Mouse (Mus musculus): ENCODE measurements around the gene Dnaja3. TPM values are rescaled to one million over a fixed set of nuclear protein-coding genes. Genes with fewer than 3 reads are reported as not detected.
A peak's percentile ranks its signal among the peaks of the same experiment; 100 is the strongest.

The Dnaja3 gene
- polyA plus RNA-seq, 1 experiment from 2014 or later: 58.0 TPM

DNA sequence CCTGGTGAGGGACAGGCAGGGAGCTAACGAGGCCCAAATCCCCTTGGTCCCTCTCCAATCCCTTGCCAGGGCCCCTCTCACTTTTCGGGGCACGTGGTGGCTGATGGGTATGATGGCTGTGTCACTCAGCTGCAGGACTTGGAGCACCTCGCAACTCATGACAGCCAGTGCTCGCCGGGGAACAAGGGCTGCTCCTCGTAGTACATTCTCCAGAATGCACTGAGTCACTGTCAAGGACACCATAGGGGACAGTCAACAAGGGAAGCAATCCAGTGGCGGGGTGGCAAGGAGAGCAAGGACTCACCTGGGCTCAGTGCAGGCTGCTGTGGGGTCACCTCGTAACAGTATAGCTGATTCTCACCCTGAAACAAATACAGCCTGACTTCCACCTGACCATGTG is 5.1 kb upstream of the Dnaja3 start:
- no peak overlapping the region for H3K4me3 ChIP-seq
- H3K27me3 ChIP-seq: no peaks in the 10 kb centered on the region
- no peak overlapping the region for H3K9ac ChIP-seq (replicated peaks)
- H3K4me1 ChIP-seq: no peaks in the 10 kb centered on the region
- 84% methylated on average over 9 of the region's 9 CpGs for WGBS
- no peak overlapping the region for H3K27ac ChIP-seq (replicated peaks)
- H3K9me3 ChIP-seq: no peaks in the 10 kb centered on the region
- H3K4me2 ChIP-seq (replicated peaks): no peak overlapping the region
- ATAC-seq (replicated peaks): no peak
- no peaks in the 10 kb centered on the region for H3K36me3 ChIP-seq

DNA sequence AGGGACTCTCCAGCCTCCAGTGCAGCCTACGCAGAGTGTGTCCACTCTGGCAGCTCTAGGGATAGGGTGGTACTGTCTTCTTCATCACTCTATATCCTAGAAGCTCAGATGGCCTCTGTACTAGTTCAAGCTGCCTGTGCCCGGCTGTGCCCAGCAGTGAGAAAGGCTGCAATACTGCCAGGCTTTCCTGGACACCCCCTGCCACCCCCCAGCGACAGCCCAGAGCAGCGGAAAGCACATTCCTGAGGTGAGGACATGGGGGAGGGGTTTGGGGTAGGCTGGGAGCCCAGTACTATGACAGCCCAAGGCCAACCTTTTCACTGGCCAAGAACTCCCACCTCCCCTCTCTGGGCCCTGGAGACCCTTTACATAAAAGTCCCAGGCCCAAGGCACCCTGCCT is 4.0 kb upstream of the Dnaja3 start:
- 75% methylated on average over 4 of the region's 4 CpGs for WGBS
- no peak for ATAC-seq (replicated peaks)
- Histone ChIP-seq H3K36me3 (no peaks in the 10 kb centered on the region), H3K9me3 (no peaks in the 10 kb centered on the region), H3K27me3 (no peaks in the 10 kb centered on the region), H3K27ac (replicated peaks) (no peak overlapping the region), H3K9ac (replicated peaks) (no peak overlapping the region), H3K4me3 (no peak overlapping the region), H3K4me1 (peaks cover 10% of the 10 kb centered on the region), H3K4me2 (replicated peaks) (no peak overlapping the region)

DNA sequence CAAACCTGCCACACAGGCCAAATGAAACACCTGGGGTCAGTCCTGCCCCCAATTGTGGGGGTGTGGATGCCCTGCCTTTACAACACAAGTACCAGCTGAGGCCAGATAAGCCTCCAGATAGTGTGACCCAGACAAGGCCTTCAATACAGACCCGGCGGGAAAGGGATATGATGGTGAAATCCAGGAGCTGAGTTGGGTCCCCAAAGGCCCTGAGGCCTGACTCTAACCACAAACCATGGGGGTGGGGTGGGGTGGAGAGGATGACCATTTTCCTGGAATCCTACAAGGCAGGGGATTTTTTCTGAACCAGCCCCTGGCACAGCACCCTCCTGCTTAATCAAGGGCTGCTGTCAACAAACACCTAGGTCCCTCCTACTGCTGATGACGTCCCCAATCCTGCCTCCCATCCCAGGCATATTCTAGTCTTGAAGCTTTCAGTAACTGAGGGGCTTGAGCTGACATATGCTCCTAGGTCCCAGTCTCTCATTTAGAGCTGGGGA is 848 bp upstream of the Dnaja3 start:
- H3K4me2 ChIP-seq (replicated peaks): no peak overlapping the region
- peaks cover 37% of the 10 kb centered on the region for H3K4me1 ChIP-seq
- no peak overlapping the region for H3K4me3 ChIP-seq
- H3K9ac ChIP-seq (replicated peaks): no peak overlapping the region
- 82% methylated on average over 3 of the region's 3 CpGs for WGBS
- no peak for ATAC-seq (replicated peaks)
- no peak overlapping the region for H3K27ac ChIP-seq (replicated peaks)
- no peaks in the 10 kb centered on the region for H3K27me3 ChIP-seq
- no peaks in the 10 kb centered on the region for H3K9me3 ChIP-seq
- no peaks in the 10 kb centered on the region for H3K36me3 ChIP-seq

GRCm38 (mm10) chr16:4640267-4641005 is 647 bp downstream of the Dnaja3 start:
- no peaks in the 10 kb centered on the region for H3K36me3 ChIP-seq
- 15% methylated on average over 17 of the region's 17 CpGs for WGBS
- peak overlapping the region; percentile 75 for H3K4me2 ChIP-seq (replicated peaks)
- H3K27ac ChIP-seq (replicated peaks): 0 out of 2 replicates have a peak overlapping the region, but pooled peaks have one; percentile 9
- peaks cover 43% of the 10 kb centered on the region for H3K4me1 ChIP-seq
- H3K27me3 ChIP-seq: no peaks in the 10 kb centered on the region
- H3K9ac ChIP-seq (replicated peaks): peak overlapping the region; percentile 50
- peak; percentile 1; the same call in 1 of the 2 replicates for ATAC-seq (replicated peaks)
- H3K4me3 ChIP-seq: peak overlapping the region; percentile 45
- no peaks in the 10 kb centered on the region for H3K9me3 ChIP-seq

- peaks cover 43% of the 10 kb centered on the region for H3K4me1 ChIP-seq
- 0 out of 2 replicates have a peak overlapping the region, but pooled peaks have one; percentile 75 for H3K4me2 ChIP-seq (replicated peaks)
- no peak overlapping the region for H3K27ac ChIP-seq (replicated peaks)
- no peak overlapping the region for H3K9ac ChIP-seq (replicated peaks)
- no peak overlapping the region for H3K4me3 ChIP-seq
- WGBS: 58% methylated on average over 3 of the region's 3 CpGs
- no peaks in the 10 kb centered on the region for H3K9me3 ChIP-seq
- no peaks in the 10 kb centered on the region for H3K27me3 ChIP-seq
- no peak for ATAC-seq (replicated peaks)
- H3K36me3 ChIP-seq: no peaks in the 10 kb centered on the region
Observed at GRCm38 (mm10) chr16:4641119-4641838, 1.5 kb downstream of the Dnaja3 start.

GRCm38 (mm10) chr16:4642190-4642589 is 2.4 kb downstream of the Dnaja3 start:
- H3K36me3 ChIP-seq: no peaks in the 10 kb centered on the region
- no peak overlapping the region for H3K4me3 ChIP-seq
- H3K27me3 ChIP-seq: no peaks in the 10 kb centered on the region
- H3K27ac ChIP-seq (replicated peaks): peak overlapping the region; percentile 37; the same call in 1 of the 2 replicates
- H3K9me3 ChIP-seq: no peaks in the 10 kb centered on the region
- ATAC-seq (replicated peaks): no peak
- H3K4me1 ChIP-seq: peaks cover 43% of the 10 kb centered on the region
- no peak overlapping the region for H3K9ac ChIP-seq (replicated peaks)
- 44% methylated on average over 13 of the region's 13 CpGs for WGBS
- H3K4me2 ChIP-seq (replicated peaks): no peak overlapping the region

- Histone ChIP-seq H3K27me3 (no peaks in the 10 kb centered on the region), H3K4me3 (no peak overlapping the region), H3K4me1 (peaks cover 43% of the 10 kb centered on the region), H3K9ac (replicated peaks) (no peak overlapping the region), H3K4me2 (replicated peaks) (no peak overlapping the region), H3K27ac (replicated peaks) (no peak overlapping the region), H3K9me3 (no peaks in the 10 kb centered on the region), H3K36me3 (no peaks in the 10 kb centered on the region)
- WGBS: 77% methylated on average over 6 of the region's 6 CpGs
- no peak for ATAC-seq (replicated peaks)
Observed at GRCm38 (mm10) chr16:4642937-4643336, 3.1 kb downstream of the Dnaja3 start.

DNA sequence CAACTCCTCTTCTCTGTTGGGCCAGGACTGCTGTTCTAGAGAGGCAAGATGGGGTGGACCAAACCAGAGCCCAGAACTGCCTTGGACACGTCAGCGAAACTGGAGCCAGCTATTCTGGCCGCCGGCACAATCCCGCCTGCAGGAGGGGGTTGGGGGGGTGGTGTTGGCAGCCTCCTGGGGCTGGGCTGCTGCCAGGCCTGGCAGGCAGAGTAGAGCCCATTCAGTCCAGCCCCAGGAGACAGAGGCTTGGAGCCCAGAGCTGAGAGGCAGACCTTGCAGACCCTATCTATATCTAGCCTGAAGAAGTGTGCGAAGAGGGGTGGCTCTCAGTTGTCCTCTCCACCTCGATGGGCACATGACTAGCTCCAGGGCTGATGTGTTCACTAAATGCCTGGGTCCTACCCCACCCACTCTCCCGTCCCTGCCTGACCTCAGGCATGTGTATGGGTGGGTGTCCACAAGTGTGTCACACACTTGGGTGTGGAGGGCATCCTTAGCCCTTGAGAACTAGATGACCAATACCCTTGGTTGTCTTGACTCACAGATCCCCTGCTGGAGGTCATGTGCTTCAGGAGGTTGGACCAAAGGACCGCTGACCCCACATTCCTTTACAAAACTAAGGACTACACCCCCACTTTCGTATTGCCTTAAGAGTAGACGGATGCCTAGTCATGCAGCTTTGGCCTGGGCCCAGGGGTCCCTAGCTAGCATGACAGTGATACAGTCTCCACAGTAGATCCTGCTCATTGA is 4.1 kb downstream of the Dnaja3 start:
- WGBS: 48% methylated on average over 11 of the region's 11 CpGs
- no peaks in the 10 kb centered on the region for H3K9me3 ChIP-seq
- H3K4me2 ChIP-seq (replicated peaks): no peak overlapping the region
- H3K9ac ChIP-seq (replicated peaks): no peak overlapping the region
- peak overlapping the region; percentile 46 for H3K27ac ChIP-seq (replicated peaks)
- ATAC-seq (replicated peaks): peak; percentile 76
- no peak overlapping the region for H3K4me3 ChIP-seq
- no peaks in the 10 kb centered on the region for H3K27me3 ChIP-seq
- peaks cover 43% of the 10 kb centered on the region for H3K4me1 ChIP-seq
- no peaks in the 10 kb centered on the region for H3K36me3 ChIP-seq

GRCm38 (mm10) chr16:4645867-4646266 is 6.1 kb downstream of the Dnaja3 start:
- no peak overlapping the region for H3K27ac ChIP-seq (replicated peaks)
- H3K36me3 ChIP-seq: peaks cover 2% of the 10 kb centered on the region; the same call in 1 of the 2 replicates
- WGBS: 74% methylated on average over 4 of the region's 4 CpGs
- H3K27me3 ChIP-seq: no peaks in the 10 kb centered on the region
- no peak overlapping the region for H3K4me2 ChIP-seq (replicated peaks)
- H3K9me3 ChIP-seq: no peaks in the 10 kb centered on the region
- no peak for ATAC-seq (replicated peaks)
- H3K9ac ChIP-seq (replicated peaks): no peak overlapping the region
- no peak overlapping the region for H3K4me3 ChIP-seq
- peaks cover 32% of the 10 kb centered on the region for H3K4me1 ChIP-seq

DNA sequence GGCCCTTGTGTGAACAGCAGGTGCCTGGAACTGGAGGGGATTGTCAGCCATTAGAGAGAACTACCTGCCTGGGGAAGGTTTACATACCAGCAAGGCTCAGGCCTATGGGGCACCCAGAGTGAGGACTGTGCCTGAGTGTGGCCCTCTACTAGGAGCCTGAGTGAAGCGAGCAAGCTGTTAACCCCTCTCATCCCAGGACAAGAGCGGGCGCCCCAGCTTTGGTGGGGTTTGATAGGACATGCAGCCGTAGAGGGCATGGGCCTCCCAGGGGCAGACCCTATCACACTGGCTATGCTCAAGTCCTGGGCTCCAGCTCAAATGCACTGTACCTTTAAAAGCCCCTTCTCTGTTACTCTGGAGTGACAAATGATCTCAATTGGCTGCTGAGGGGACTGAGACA is 7.0 kb downstream of the Dnaja3 start:
- Histone ChIP-seq H3K4me1 (peaks cover 26% of the 10 kb centered on the region), H3K36me3 (peaks cover 5% of the 10 kb centered on the region; the same call in 1 of the 2 replicates), H3K4me3 (no peak overlapping the region), H3K27me3 (no peaks in the 10 kb centered on the region), H3K27ac (replicated peaks) (no peak overlapping the region; the same call in 1 of the 2 replicates), H3K9me3 (no peaks in the 10 kb centered on the region), H3K4me2 (replicated peaks) (no peak overlapping the region), H3K9ac (replicated peaks) (no peak overlapping the region)
- 73% methylated on average over 4 of the region's 4 CpGs for WGBS
- no peak for ATAC-seq (replicated peaks)

DNA sequence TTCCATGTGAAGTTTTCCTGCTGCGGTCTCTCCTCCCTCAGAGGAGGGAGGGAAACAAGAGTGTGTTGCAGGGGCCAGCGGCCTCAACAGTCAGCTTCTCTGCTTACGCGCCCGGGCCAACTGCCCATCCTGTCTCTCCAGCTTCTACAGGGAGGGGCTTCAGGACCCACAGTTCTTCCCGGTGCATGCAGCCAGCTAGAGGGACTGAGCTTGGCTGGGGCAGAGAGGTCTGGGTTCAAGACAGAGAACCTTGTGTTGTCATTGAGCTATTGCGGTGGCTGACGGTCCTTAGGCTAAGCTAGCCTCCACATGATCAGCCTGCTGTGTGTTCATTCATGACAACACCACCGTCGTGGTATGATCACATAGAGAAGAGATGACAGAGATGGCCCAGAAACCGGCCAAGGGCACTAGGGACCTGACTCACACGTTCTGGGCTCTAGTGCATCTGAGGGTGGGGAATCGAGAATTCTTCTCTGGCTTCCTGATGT is 7.9 kb downstream of the Dnaja3 start:
- Histone ChIP-seq H3K9ac (replicated peaks) (no peak overlapping the region), H3K27ac (replicated peaks) (no peak overlapping the region), H3K4me2 (replicated peaks) (no peak overlapping the region), H3K36me3 (peaks cover 8% of the 10 kb centered on the region; the same call in 1 of the 2 replicates), H3K4me1 (peaks cover 18% of the 10 kb centered on the region), H3K9me3 (no peaks in the 10 kb centered on the region), H3K4me3 (no peak overlapping the region), H3K27me3 (no peaks in the 10 kb centered on the region)
- 80% methylated on average over 13 of the region's 13 CpGs for WGBS
- no peak for ATAC-seq (replicated peaks)

Measured in forebrain, embryonic 15.5 days (tissue).